ENCODE assay signal across 9 mouse cellular contexts in the genomic region with DNA sequence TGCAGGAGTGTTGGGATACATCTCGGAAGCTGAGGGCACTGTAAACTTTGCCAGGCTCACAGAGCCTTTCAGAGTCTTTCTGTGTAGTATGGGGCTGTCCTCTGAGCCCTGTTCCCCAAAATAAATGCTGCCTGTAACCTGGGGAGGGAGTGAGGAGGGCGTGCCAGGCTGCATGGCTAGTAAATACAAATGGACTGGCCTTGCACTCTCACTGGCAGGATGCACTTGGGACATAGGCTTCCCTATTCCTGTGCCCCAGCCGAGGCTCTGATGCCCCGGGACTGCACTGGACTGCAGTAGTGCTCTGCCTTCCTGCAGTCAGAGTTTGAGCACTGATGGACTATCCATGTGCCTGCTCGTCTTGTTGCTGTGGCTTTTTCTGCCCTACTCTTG. TPM values are rescaled to one million over a fixed set of nuclear protein-coding genes. Genes with fewer than 3 reads are reported as not detected.
DNase-seq lines count a peak whose midpoint lies in the region; ATAC-seq lines count a peak whose summit lies in the region.
"Had no signal": no experiment of that assay in that cellular context is flagged by ENCODE, and none has a peak within 500 bp of the region (broad histone marks: within the 10 kb centered on the region; RNA-seq: fewer than 3 reads in every experiment).

No protein-coding gene starts in this region.

- no peaks in the 10 kb centered on the region for H3K27me3 ChIP-seq in heart, embryonic 11.5 days (ENCODE audit: control insufficient read depth, insufficient read depth, low read length)
- H3K27me3 ChIP-seq in hindbrain, embryonic 13.5 days: no peaks in the 10 kb centered on the region
- no peaks in the 10 kb centered on the region for H3K27me3 ChIP-seq in midbrain, embryonic 13.5 days

- H3K4me1 ChIP-seq in heart, embryonic 11.5 days (ENCODE audit: control insufficient read depth, insufficient read depth, low read length): peaks cover 74% of the 10 kb centered on the region
- peaks cover 63% of the 10 kb centered on the region for H3K4me1 ChIP-seq in brown adipose tissue, adult 24 weeks (ENCODE audit: control insufficient read depth, insufficient read depth, insufficient read length, low read length)
- H3K4me1 ChIP-seq in hindbrain, embryonic 13.5 days (replicated peaks): peaks cover 62% of the 10 kb centered on the region
- peaks cover 52% of the 10 kb centered on the region for H3K4me1 ChIP-seq in midbrain, embryonic 13.5 days (replicated peaks)

- peak overlapping the region; percentile 86 for H3K4me2 ChIP-seq in heart, embryonic 11.5 days
- peak overlapping the region; percentile 36 for H3K4me2 ChIP-seq in hindbrain, embryonic 13.5 days
- peak overlapping the region; percentile 39; the same call in 1 of the 2 replicates for H3K4me2 ChIP-seq in midbrain, embryonic 13.5 days (replicated peaks)

- no peak for ATAC-seq in heart, embryonic 11.5 days (replicated peaks; ENCODE audit: insufficient number of reproducible peaks, low FRiP score, low TSS enrichment)
- ATAC-seq in hindbrain, embryonic 13.5 days (ENCODE audit: low FRiP score): peak; percentile 2; the same call in 1 of the 2 replicates
- no peak for ATAC-seq in midbrain, embryonic 13.5 days

- H3K9ac ChIP-seq in heart, embryonic 11.5 days (ENCODE audit: low read depth, low read length): peak overlapping the region; percentile 89
- peak overlapping the region; percentile 59 for H3K9ac ChIP-seq in hindbrain, embryonic 13.5 days
- peak overlapping the region; percentile 57 for H3K9ac ChIP-seq in midbrain, embryonic 13.5 days (replicated peaks)

- H3K9me3 ChIP-seq in heart, embryonic 11.5 days (replicated peaks; ENCODE audit: control insufficient read depth, low read length): no peaks in the 10 kb centered on the region
- H3K9me3 ChIP-seq in hindbrain, embryonic 13.5 days: no peaks in the 10 kb centered on the region
- no peaks in the 10 kb centered on the region for H3K9me3 ChIP-seq in midbrain, embryonic 13.5 days

- peaks cover 26% of the 10 kb centered on the region for H3K36me3 ChIP-seq in heart, embryonic 11.5 days (ENCODE audit: control insufficient read depth, insufficient read depth, low read length)
- H3K36me3 ChIP-seq in hindbrain, embryonic 13.5 days: peaks cover 61% of the 10 kb centered on the region
- peaks cover 73% of the 10 kb centered on the region for H3K36me3 ChIP-seq in midbrain, embryonic 13.5 days

- H3K4me3 ChIP-seq in heart, embryonic 11.5 days (ENCODE audit: low read depth, low read length): peak overlapping the region; percentile 41
- H3K4me3 ChIP-seq in brown adipose tissue, adult 24 weeks (ENCODE audit: insufficient read depth, low read depth, low read length): peak overlapping the region; percentile 26; the same call in 1 of the 2 replicates
- no peak overlapping the region for H3K4me3 ChIP-seq in hindbrain, embryonic 13.5 days
- no peak overlapping the region for H3K4me3 ChIP-seq in midbrain, embryonic 13.5 days (replicated peaks)

- no peak for DNase-seq in heart, postnatal 14 days
- no peak for DNase-seq in retina, embryonic 14.5 days (ENCODE audit: low spot score)
- no peak for DNase-seq in spleen, adult 18-20 months
- no peak for DNase-seq in thymus, adult 18-20 months

- intact Hi-C loops in heart, postnatal 14 days (cut with DNase I): no loop called here

- H3K27ac ChIP-seq in heart, embryonic 11.5 days (ENCODE audit: low read depth, low read length): peak overlapping the region; percentile 100
- H3K27ac ChIP-seq in brown adipose tissue, adult 24 weeks (replicated peaks; ENCODE audit: low read depth, low read length): peak overlapping the region; percentile 99
- H3K27ac ChIP-seq in hindbrain, embryonic 13.5 days: peak overlapping the region; percentile 94
- peak overlapping the region; percentile 97 for H3K27ac ChIP-seq in midbrain, embryonic 13.5 days

- WGBS in heart, embryonic 11.5 days (ENCODE audit: insufficient replicate concordance): 42% methylated on average over 5 of the region's 5 CpGs
- WGBS in hindbrain, embryonic 13.5 days: 47% methylated on average over 5 of the region's 5 CpGs
- WGBS in midbrain, embryonic 13.5 days: 63% methylated on average over 5 of the region's 5 CpGs

RNA-seq across cellular contexts. Expression of gene Ptpa, which starts 26.7 kb away (rescaled TPM):
- polyA plus RNA-seq in heart, embryonic 11.5 days (2014; fragmentation: Nextera tagmentation; extraction: Ambion mirVana): 50.3 and 63.5 TPM in 2 replicates
- 100 to 1,000 TPM in 1 of 2 experiments, 10 to 100 TPM in 1; 99.1 to 109 TPM for total RNA-seq in heart, postnatal 14 days (2021)
- 83.8 and 94.3 TPM in 2 replicates for polyA plus RNA-seq in brown adipose tissue, adult 24 weeks (2012; ENCODE audit: insufficient read depth, insufficient read length, missing spikeins)
- 129 and 133 TPM in 2 replicates for polyA plus RNA-seq in hindbrain, embryonic 13.5 days (2015; fragmentation: Nextera tagmentation; extraction: Ambion mirVana)
- 128 and 134 TPM in 2 replicates for polyA plus RNA-seq in midbrain, embryonic 13.5 days (2015; fragmentation: Nextera tagmentation; extraction: Ambion mirVana)

RNA-seq across cellular contexts. Expression of gene Crat, which starts 26.9 kb away (rescaled TPM):
- 61.5 and 66.0 TPM in 2 replicates for polyA plus RNA-seq in heart, embryonic 11.5 days (2014; fragmentation: Nextera tagmentation; extraction: Ambion mirVana)
- total RNA-seq in heart, postnatal 14 days (2021): 100 to 1,000 TPM; 441 to 477 TPM
- 378 and 560 TPM in 2 replicates for polyA plus RNA-seq in brown adipose tissue, adult 24 weeks (2012; ENCODE audit: insufficient read depth, insufficient read length, missing spikeins)
- 22.1 and 24.0 TPM in 2 replicates for polyA plus RNA-seq in hindbrain, embryonic 13.5 days (2015; fragmentation: Nextera tagmentation; extraction: Ambion mirVana)
- polyA plus RNA-seq in midbrain, embryonic 13.5 days (2015; fragmentation: Nextera tagmentation; extraction: Ambion mirVana): 18.5 and 21.9 TPM in 2 replicates

RNA-seq across cellular contexts. Expression of gene Ier5l, which starts 31.5 kb away (rescaled TPM):
- polyA plus RNA-seq in heart, embryonic 11.5 days (2014; fragmentation: Nextera tagmentation; extraction: Ambion mirVana): 2.4 TPM in 2 replicates
- total RNA-seq in heart, postnatal 14 days (2021): 1 to 10 TPM; 5.8 to 6.3 TPM
- 2.5 and 3.5 TPM in 2 replicates for polyA plus RNA-seq in brown adipose tissue, adult 24 weeks (2012; ENCODE audit: insufficient read depth, insufficient read length, missing spikeins)
- 2.1 and 2.9 TPM in 2 replicates for polyA plus RNA-seq in hindbrain, embryonic 13.5 days (2015; fragmentation: Nextera tagmentation; extraction: Ambion mirVana)
- 1.8 and 2.0 TPM in 2 replicates for polyA plus RNA-seq in midbrain, embryonic 13.5 days (2015; fragmentation: Nextera tagmentation; extraction: Ambion mirVana)
- total RNA-seq: MEL had no signal

RNA-seq across cellular contexts. Expression of gene Dolpp1, which starts 50.4 kb away (rescaled TPM):
- polyA plus RNA-seq in heart, embryonic 11.5 days (2014; fragmentation: Nextera tagmentation; extraction: Ambion mirVana): 19.5 and 21.3 TPM in 2 replicates
- 10 to 100 TPM; 11.4 to 12.1 TPM for total RNA-seq in heart, postnatal 14 days (2021)
- polyA plus RNA-seq in brown adipose tissue, adult 24 weeks (2012; ENCODE audit: insufficient read depth, insufficient read length, missing spikeins): 10.4 and 13.8 TPM in 2 replicates
- 51.2 and 53.9 TPM in 2 replicates for polyA plus RNA-seq in hindbrain, embryonic 13.5 days (2015; fragmentation: Nextera tagmentation; extraction: Ambion mirVana)
- 54.7 and 56.6 TPM in 2 replicates for polyA plus RNA-seq in midbrain, embryonic 13.5 days (2015; fragmentation: Nextera tagmentation; extraction: Ambion mirVana)

Comparison
In these comparisons a context has a peak if more than half of its experiments do, and no peak if none do; other contexts are left out.
1. H3K4me2 ChIP-seq: peak in every context shown above with its lines; median percentile 86 in heart, embryonic 11.5 days; 39 in midbrain, embryonic 13.5 days; 36 in hindbrain, embryonic 13.5 days.
2. H3K4me3 ChIP-seq: peak in heart, embryonic 11.5 days (single experiment) and brown adipose tissue, adult 24 weeks (single experiment); none in hindbrain, embryonic 13.5 days (single experiment) and midbrain, embryonic 13.5 days (single experiment).
3. Peak in every context shown above with its lines, with median percentiles within 50 percentile points of each other: H3K27ac ChIP-seq and H3K9ac ChIP-seq.